10 mouse cellular contexts compared by ENCODE assay signal in genomic region chr11:96629775-96630174, GRCm38 (mm10).
DNase-seq lines count a peak whose midpoint lies in the region; ATAC-seq and TF ChIP-seq lines count a peak whose summit lies in the region.
"Had no signal": no experiment of that assay in that cellular context is flagged by ENCODE, and none has a peak within 500 bp of the region (broad histone marks: within the 10 kb centered on the region; RNA-seq: fewer than 3 reads in every experiment).

No protein-coding gene starts in this region.

- H3K27me3 ChIP-seq in lung, embryonic 15.5 days: peaks cover 4% of the 10 kb centered on the region; the same call in 1 of the 2 replicates
- H3K27me3 ChIP-seq in embryonic facial prominence, embryonic 13.5 days: peaks cover 25% of the 10 kb centered on the region
- peaks cover 56% of the 10 kb centered on the region for H3K27me3 ChIP-seq in limb, embryonic 13.5 days

- WGBS in lung, embryonic 15.5 days: 46% methylated on average over 9 of the region's 9 CpGs
- 61% methylated on average over 9 of the region's 9 CpGs for WGBS in lung, adult 2 months
- 37% methylated on average over 9 of the region's 9 CpGs for WGBS in embryonic facial prominence, embryonic 13.5 days
- 40% methylated on average over 9 of the region's 9 CpGs for WGBS in limb, embryonic 13.5 days

- no peak overlapping the region for H3K27ac ChIP-seq in lung, embryonic 15.5 days
- no peak overlapping the region for H3K27ac ChIP-seq in embryonic facial prominence, embryonic 13.5 days
- H3K27ac ChIP-seq in limb, embryonic 13.5 days: no peak overlapping the region
- H3K27ac ChIP-seq: heart, adult 2 months; limb, embryonic 12.5 days had no signal

- peak overlapping the region; percentile 21; the same call in 1 of the 2 replicates for H3K4me2 ChIP-seq in lung, embryonic 15.5 days
- H3K4me2 ChIP-seq in embryonic facial prominence, embryonic 13.5 days: peak overlapping the region; percentile 5
- H3K4me2 ChIP-seq in limb, embryonic 13.5 days (replicated peaks): peak overlapping the region; percentile 38
- H3K4me2 ChIP-seq: limb, embryonic 12.5 days had no signal

- peaks cover 7% of the 10 kb centered on the region for H3K4me1 ChIP-seq in lung, embryonic 15.5 days
- H3K4me1 ChIP-seq in lung, adult 2 months (ENCODE audit: control insufficient read depth, insufficient read depth, low read length): no peaks in the 10 kb centered on the region
- no peaks in the 10 kb centered on the region for H3K4me1 ChIP-seq in embryonic facial prominence, embryonic 13.5 days
- no peaks in the 10 kb centered on the region for H3K4me1 ChIP-seq in limb, embryonic 13.5 days
- H3K4me1 ChIP-seq: limb, embryonic 12.5 days had no signal

- no peaks in the 10 kb centered on the region for H3K36me3 ChIP-seq in lung, embryonic 15.5 days
- no peaks in the 10 kb centered on the region for H3K36me3 ChIP-seq in embryonic facial prominence, embryonic 13.5 days
- H3K36me3 ChIP-seq in limb, embryonic 13.5 days: no peaks in the 10 kb centered on the region
- H3K36me3 ChIP-seq: limb, embryonic 12.5 days had no signal

- TF ChIP-seq POLR2A in lung, adult 2 months (IDR thresholded peaks at IDR 0.05; ENCODE audit: borderline replicate concordance, extremely low read depth, low read depth, low read length): no peak

- no peak for ATAC-seq in lung, embryonic 15.5 days (ENCODE audit: borderline replicate concordance, extremely low read depth, low FRiP score, low TSS enrichment)
- no peak for ATAC-seq in embryonic facial prominence, embryonic 13.5 days (ENCODE audit: insufficient number of reproducible peaks, insufficient read depth, low FRiP score, low TSS enrichment, low read depth)
- no peak for ATAC-seq in limb, embryonic 13.5 days (ENCODE audit: low FRiP score, low read depth)

- no peaks in the 10 kb centered on the region for H3K9me3 ChIP-seq in lung, embryonic 15.5 days
- H3K9me3 ChIP-seq in embryonic facial prominence, embryonic 13.5 days: no peaks in the 10 kb centered on the region
- H3K9me3 ChIP-seq in limb, embryonic 13.5 days: no peaks in the 10 kb centered on the region
- H3K9me3 ChIP-seq: limb, embryonic 12.5 days had no signal

- TF ChIP-seq CTCF in lung, adult 2 months (IDR thresholded peaks at IDR 0.05; ENCODE audit: insufficient read depth, low read length): no peak

- no peak overlapping the region for H3K4me3 ChIP-seq in lung, embryonic 15.5 days
- no peak overlapping the region for H3K4me3 ChIP-seq in lung, adult 2 months (replicated peaks; ENCODE audit: extremely low read depth, low read depth, low read length)
- H3K4me3 ChIP-seq in embryonic facial prominence, embryonic 13.5 days: no peak overlapping the region
- H3K4me3 ChIP-seq in limb, embryonic 13.5 days: 0 out of 2 replicates have a peak overlapping the region, but pooled peaks have one; percentile 7
- H3K4me3 ChIP-seq: heart, adult 2 months; limb, embryonic 12.5 days had no signal

- peak; percentile 3 for DNase-seq in cerebellum, adult 9-10 months
- no peak for DNase-seq in cerebellum, postnatal 4 days (ENCODE audit: low spot score in 2 of 2)
- no peak for DNase-seq in lung, adult 2 months
- no peak for DNase-seq in thymus, postnatal 10 days (ENCODE audit: low spot score in 2 of 2)
- DNase-seq in spleen, adult 12 weeks (ENCODE audit: low spot score): no peak
- DNase-seq: heart, adult 2 months had no signal

- H3K9ac ChIP-seq in lung, embryonic 15.5 days: no peak overlapping the region
- no peak overlapping the region for H3K9ac ChIP-seq in embryonic facial prominence, embryonic 13.5 days
- H3K9ac ChIP-seq in limb, embryonic 13.5 days: no peak overlapping the region
- H3K9ac ChIP-seq: limb, embryonic 12.5 days had no signal
